Mouse (Mus musculus) ES-CJ7 (cell line): ENCODE data around the gene Dcpp3.
"Not testable (repeated sequence)": the region's sequence is repeated elsewhere in the genome, so short reads cannot be mapped to it uniquely, and the experiment has no call there.

ENCODE experiments used
- DNase-seq: peaks from one replicate; pipeline ENCODE4 v3.0.0; 2011; ENCODE audit warnings: low read depth, low spot score

Dcpp3 gene

GRCm38 (mm10) chr17:23917158-23917557 lies at the start of gene Dcpp3:
TSS of gene Dcpp3 (plus strand) at chr17:23917458.
- not testable (repeated sequence) for DNase-seq

- DNase-seq, result no peak
Measured at GRCm38 (mm10) chr17:23867756-23868155, 49.5 kb upstream of the Dcpp3 start, which contains the start of gene Prss21. TSS of gene Prss21 (plus strand) at chr17:23868056.

GRCm38 (mm10) chr17:23868513-23868912 lies 48.7 kb upstream of the Dcpp3 start:
- no peak for DNase-seq

GRCm38 (mm10) chr17:23873884-23874856 lies 43.1 kb upstream of the Dcpp3 start:
- DNase-seq, result peak; percentile 35

- no peak for DNase-seq
Measured at GRCm38 (mm10) chr17:23876741-23877140, 40.5 kb upstream of the Dcpp3 start.

GRCm38 (mm10) chr17:23877166-23877565 lies 40.1 kb upstream of the Dcpp3 start:
- DNase-seq, result no peak

GRCm38 (mm10) chr17:23880576-23880975 lies 36.7 kb upstream of the Dcpp3 start, which contains the start of the genes Dcpp1 and Dcpp2:
TSS of gene Dcpp1 (plus strand) at chr17:23880876.
TSS of gene Dcpp2 (plus strand) at chr17:23880880.
- DNase-seq, result not testable (repeated sequence)

GRCm38 (mm10) chr17:23924531-23925007 lies 7.3 kb downstream of the Dcpp3 start:
- peak; percentile 86 for DNase-seq

GRCm38 (mm10) chr17:23925090-23925493 lies 7.8 kb downstream of the Dcpp3 start:
- peak; percentile 19 for DNase-seq

GRCm38 (mm10) chr17:23931157-23931556 lies 13.9 kb downstream of the Dcpp3 start:
- no peak for DNase-seq

GRCm38 (mm10) chr17:23941372-23941771 lies 24.1 kb downstream of the Dcpp3 start, which contains the start of gene Sbp:
TSS of gene Sbp (plus strand) at chr17:23941672.
- DNase-seq, result no peak

GRCm38 (mm10) chr17:23947486-23947885 lies 30.2 kb downstream of the Dcpp3 start:
- DNase-seq, result not testable (repeated sequence)

GRCm38 (mm10) chr17:23949068-23949467 lies 31.8 kb downstream of the Dcpp3 start:
- DNase-seq, result no peak

- DNase-seq, result not testable (repeated sequence)
Measured at GRCm38 (mm10) chr17:23950828-23951227, 33.6 kb downstream of the Dcpp3 start.

- no peak for DNase-seq
Measured at GRCm38 (mm10) chr17:23955174-23955573, 37.9 kb downstream of the Dcpp3 start, which contains the start of gene Sbpl. TSS of gene Sbpl (minus strand) at chr17:23955274.

GRCm38 (mm10) chr17:23960084-23960738 lies 43.0 kb downstream of the Dcpp3 start:
- DNase-seq, result peak; percentile 87

- DNase-seq, result no peak
Measured at GRCm38 (mm10) chr17:23961573-23962122, 44.4 kb downstream of the Dcpp3 start.

GRCm38 (mm10) chr17:23965805-23966425 lies 48.7 kb downstream of the Dcpp3 start:
- peak; percentile 19 for DNase-seq

- no peak for DNase-seq
Measured at GRCm38 (mm10) chr17:23966658-23967401, 49.6 kb downstream of the Dcpp3 start.

- DNase-seq, result peak; percentile 64
Measured at GRCm38 (mm10) chr17:23968780-23969179, 51.5 kb downstream of the Dcpp3 start.
